In genomic region chr9:51581601-51582000, GRCm38 (mm10) we compare ENCODE assay signal across 25 mouse cellular contexts.
"Had no signal": no experiment of that assay in that cellular context is flagged by ENCODE, and none has a peak within 500 bp of the region (broad histone marks: within the 10 kb centered on the region; RNA-seq: fewer than 3 reads in every experiment).

No protein-coding gene starts in this region.

- H3K9me3 ChIP-seq: heart, embryonic 13.5 days; heart, embryonic 15.5 days; hindbrain, embryonic 13.5 days; hindbrain, embryonic 15.5 days; kidney, embryonic 15.5 days; limb, embryonic 13.5 days; limb, embryonic 15.5 days; liver, embryonic 12.5 days had no signal

- H3K36me3 ChIP-seq: heart, embryonic 13.5 days; heart, embryonic 15.5 days; hindbrain, embryonic 13.5 days; hindbrain, embryonic 15.5 days; kidney, embryonic 15.5 days; limb, embryonic 13.5 days; limb, embryonic 15.5 days; liver, embryonic 12.5 days had no signal

- H3K4me3 ChIP-seq: heart, adult 2 months; heart, embryonic 13.5 days; heart, embryonic 15.5 days; hindbrain, embryonic 13.5 days; hindbrain, embryonic 15.5 days; kidney, embryonic 15.5 days; limb, embryonic 13.5 days; limb, embryonic 15.5 days; liver, embryonic 12.5 days had no signal

- H3K27ac ChIP-seq: heart, adult 2 months; heart, embryonic 13.5 days; heart, embryonic 15.5 days; hindbrain, embryonic 13.5 days; hindbrain, embryonic 15.5 days; hindbrain, postnatal 0 days; kidney, embryonic 15.5 days; kidney, postnatal 0 days; limb, embryonic 13.5 days; limb, embryonic 15.5 days; liver, embryonic 12.5 days; liver, embryonic 14.5 days had no signal

- DNase-seq: gastrocnemius, postnatal 14 days; gastrocnemius, postnatal 36 days; heart, adult 11 months; heart, adult 2 months; heart, postnatal 14 days; heart, postnatal 36 days; kidney, adult 11 months; kidney, adult 2 months; kidney, postnatal 14 days; kidney, postnatal 36 days; layer of hippocampus, postnatal 36 days; left cerebral cortex, postnatal 4 days had no signal

- ATAC-seq: hindbrain, postnatal 0 days; intestine, embryonic 16.5 days; liver, embryonic 12.5 days had no signal

- H3K9ac ChIP-seq: heart, embryonic 13.5 days; heart, embryonic 15.5 days; hindbrain, embryonic 13.5 days; hindbrain, embryonic 15.5 days; kidney, embryonic 15.5 days; limb, embryonic 13.5 days; limb, embryonic 15.5 days; liver, embryonic 12.5 days; liver, embryonic 14.5 days had no signal

- H3K27me3 ChIP-seq: heart, embryonic 13.5 days; heart, embryonic 15.5 days; hindbrain, embryonic 13.5 days; hindbrain, embryonic 15.5 days; kidney, embryonic 15.5 days; limb, embryonic 13.5 days; limb, embryonic 15.5 days; liver, embryonic 12.5 days had no signal

- H3K4me2 ChIP-seq: heart, embryonic 11.5 days; heart, embryonic 13.5 days; heart, embryonic 15.5 days; hindbrain, embryonic 13.5 days; hindbrain, embryonic 15.5 days; kidney, embryonic 15.5 days; limb, embryonic 13.5 days; limb, embryonic 15.5 days; liver, embryonic 12.5 days had no signal

- H3K4me1 ChIP-seq: heart, embryonic 13.5 days; heart, embryonic 15.5 days; hindbrain, embryonic 13.5 days; hindbrain, embryonic 15.5 days; kidney, embryonic 15.5 days; limb, embryonic 15.5 days; liver, embryonic 12.5 days had no signal
